ENCODE assay signal across 8 mouse cellular contexts in genomic region chr3:21934731-21935271, GRCm38 (mm10).
DNase-seq lines count a peak whose midpoint lies in the region; TF ChIP-seq lines count a peak whose summit lies in the region.

No protein-coding gene starts in this region.

- H3K27ac ChIP-seq in bone marrow macrophage, adult 2 months (ENCODE audit: insufficient read depth, low read depth, low read length), result peak overlapping the region; percentile 88
- H3K27ac ChIP-seq in midbrain, embryonic 10.5 days (replicated peaks), result peak overlapping the region; percentile 78

- no peaks in the 10 kb centered on the region for H3K36me3 ChIP-seq in midbrain, embryonic 10.5 days

- H3K9me3 ChIP-seq in midbrain, embryonic 10.5 days (replicated peaks), result no peaks in the 10 kb centered on the region

- no peaks in the 10 kb centered on the region for H3K27me3 ChIP-seq in midbrain, embryonic 10.5 days (ENCODE audit: low read depth, poor library complexity, severe bottlenecking)

- peaks cover 29% of the 10 kb centered on the region for H3K4me1 ChIP-seq in bone marrow macrophage, adult 2 months (ENCODE audit: control insufficient read depth, insufficient read depth, low read length)
- peaks cover 49% of the 10 kb centered on the region for H3K4me1 ChIP-seq in midbrain, embryonic 10.5 days

- TF ChIP-seq CTCF in bone marrow macrophage, adult 2 months (IDR thresholded peaks at IDR 0.05; ENCODE audit: low read depth, low read length), result no peak

- WGBS in midbrain, embryonic 10.5 days, result 2% methylated on average over 5 of the region's 5 CpGs

- DNase-seq in kidney, adult 9 months, result peak; percentile 49
- DNase-seq in kidney, adult 11 months, result no peak
- DNase-seq in forelimb bud, embryonic 11.5 days (ENCODE audit: low read depth, low spot score), result peak; percentile 50
- DNase-seq in kidney, postnatal 10 days, result peak; percentile 31
- peak; percentile 44 for DNase-seq in midbrain, embryonic 10.5 days (ENCODE audit: low spot score)
- DNase-seq in spleen, postnatal 4 days (ENCODE audit: low spot score in 2 of 2), result no peak
- DNase-seq in ovary, postnatal 10 days (ENCODE audit: low spot score), result no peak

- no peak for TF ChIP-seq POLR2A in bone marrow macrophage, adult 2 months (IDR thresholded peaks at IDR 0.05; ENCODE audit: borderline replicate concordance, low read depth, low read length)

- no peak overlapping the region for H3K4me3 ChIP-seq in bone marrow macrophage, adult 2 months (ENCODE audit: insufficient read depth, low read length)
- peak overlapping the region; percentile 44 for H3K4me3 ChIP-seq in midbrain, embryonic 10.5 days

Comparison
In these comparisons a context has a peak if more than half of its experiments do, and no peak if none do; other contexts are left out.
1. DNase-seq: peak in kidney, adult 9 months (single experiment), forelimb bud, embryonic 11.5 days (single experiment), kidney, postnatal 10 days (single experiment) and midbrain, embryonic 10.5 days (single experiment); none in kidney, adult 11 months (single experiment), spleen, postnatal 4 days (0 of 2) and ovary, postnatal 10 days (single experiment).